Mouse (Mus musculus) embryo, embryonic 10.5 days (tissue): ENCODE measurements at regions not wholly inside any gene's neighbourhood (a gene's known extent, or its start where the extent isn't known, plus 50 kb on each side); places are given as distances from the start of the nearest gene placed in this dataset.

Experiments
- DNase-seq: peaks from one replicate; pipeline ENCODE4 v3.0.0-alpha.2; 2015; ENCODE audit warnings: low spot score

GRCm38 (mm10) chr9:30021981-30022380 lies 59.0 kb upstream of the Ntm start:
- DNase-seq: no peak

GRCm38 (mm10) chr9:30025275-30025674 lies 62.3 kb upstream of the Ntm start:
- peak; percentile 32 for DNase-seq

- DNase-seq: no peak
These were observed 64.0 kb upstream of the Ntm start for GRCm38 (mm10) chr9:30026939-30027338.

GRCm38 (mm10) chr9:30040396-30040795 lies 77.5 kb upstream of the Ntm start:
- peak; percentile 24 for DNase-seq

GRCm38 (mm10) chr9:30064551-30064950 lies 101.6 kb upstream of the Ntm start:
- DNase-seq: no peak

GRCm38 (mm10) chr9:30067980-30068379 lies 105.0 kb upstream of the Ntm start:
- no peak for DNase-seq

- no peak for DNase-seq
These were observed 112.3 kb upstream of the Ntm start for GRCm38 (mm10) chr9:30075233-30075632.

GRCm38 (mm10) chr9:30076006-30076405 lies 113.1 kb upstream of the Ntm start:
- DNase-seq: no peak

- no peak for DNase-seq
These were observed 113.5 kb upstream of the Ntm start for GRCm38 (mm10) chr9:30076482-30076881.

- DNase-seq: peak; percentile 6
These were observed 139.0 kb upstream of the Ntm start for GRCm38 (mm10) chr9:30101942-30102341.

GRCm38 (mm10) chr9:30122371-30122770 lies 159.4 kb upstream of the Ntm start:
- DNase-seq: no peak

GRCm38 (mm10) chr9:30129151-30129550 lies 166.2 kb upstream of the Ntm start:
- no peak for DNase-seq

GRCm38 (mm10) chr9:30131626-30132025 lies 168.7 kb upstream of the Ntm start:
- DNase-seq: no peak

- peak; percentile 36 for DNase-seq
These were observed 171.4 kb upstream of the Ntm start for GRCm38 (mm10) chr9:30134303-30134702.

- peak; percentile 81 for DNase-seq
These were observed 174.8 kb upstream of the Ntm start for GRCm38 (mm10) chr9:30137611-30138287.

GRCm38 (mm10) chr9:30140188-30140587 lies 177.2 kb upstream of the Ntm start:
- no peak for DNase-seq

GRCm38 (mm10) chr9:30141186-30141585 lies 178.2 kb upstream of the Ntm start:
- DNase-seq: no peak

GRCm38 (mm10) chr9:30142806-30143458 lies 180.0 kb upstream of the Ntm start:
- DNase-seq: no peak

GRCm38 (mm10) chr9:30149481-30150468 lies 186.8 kb upstream of the Ntm start:
- DNase-seq: peak; percentile 34

- no peak for DNase-seq
These were observed 188.2 kb upstream of the Ntm start for GRCm38 (mm10) chr9:30151173-30151572.

GRCm38 (mm10) chr9:30166235-30166752 lies 203.4 kb upstream of the Ntm start:
- DNase-seq: no peak

GRCm38 (mm10) chr9:30167223-30167622 lies 204.3 kb upstream of the Ntm start:
- peak; percentile 49 for DNase-seq
